Mouse (Mus musculus): ENCODE data around the gene Bod1. TPM values are rescaled to one million over a fixed set of nuclear protein-coding genes. Genes with fewer than 3 reads are reported as not detected.
A peak's percentile ranks its signal among the peaks of the same experiment; 100 is the strongest.

Gene Bod1
- polyA plus RNA-seq, 1 experiment from 2014 or later: 142 TPM

DNA sequence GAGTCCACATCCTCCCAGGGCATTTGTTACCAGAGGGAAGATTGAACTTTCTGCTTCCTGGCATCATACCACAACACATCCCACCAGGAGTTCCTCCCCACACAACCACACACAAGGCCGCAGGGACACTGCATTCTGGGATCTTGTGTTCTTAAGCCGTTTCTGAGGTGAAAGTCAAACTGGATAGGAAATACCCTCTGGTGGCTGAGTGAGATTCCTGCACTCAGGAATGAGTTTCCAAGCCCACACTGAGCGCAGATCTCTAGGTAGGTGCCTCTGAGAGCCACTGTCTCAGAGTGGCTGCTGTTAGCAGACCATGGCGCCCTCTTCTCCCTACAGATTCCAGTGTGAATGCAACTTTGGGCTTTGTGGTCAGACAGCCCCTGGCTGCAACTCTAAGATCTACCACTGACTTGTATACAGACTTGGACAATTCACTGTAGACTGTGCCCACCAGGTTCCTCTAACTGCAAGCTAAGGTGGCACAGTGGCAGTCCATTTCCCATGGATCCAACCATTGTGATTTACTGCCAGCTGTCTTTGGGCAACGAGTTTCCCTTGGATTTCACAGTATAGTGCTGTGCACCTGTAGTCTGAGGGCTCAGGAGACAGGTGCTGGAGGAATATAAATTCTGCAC lies 14.4 kb downstream of the Bod1 start:
- ATAC-seq (ENCODE audit: low read depth): no peak
- H3K4me2 ChIP-seq (ENCODE audit: low read depth, low read length): no peak overlapping the region
- 76% methylated on average over 5 of the region's 5 CpGs for WGBS
- no peaks in the 10 kb centered on the region for H3K9me3 ChIP-seq (ENCODE audit: control insufficient read depth, low read length)
- H3K4me1 ChIP-seq (ENCODE audit: control insufficient read depth, insufficient read depth, low read length): no peaks in the 10 kb centered on the region
- H3K36me3 ChIP-seq (ENCODE audit: control insufficient read depth, insufficient read depth, low read length): no peaks in the 10 kb centered on the region
- no peaks in the 10 kb centered on the region for H3K27me3 ChIP-seq (ENCODE audit: control insufficient read depth, insufficient read depth, low read length)
- H3K9ac ChIP-seq (replicated peaks; ENCODE audit: low read depth, low read length): no peak overlapping the region
- H3K4me3 ChIP-seq (ENCODE audit: low read depth, low read length): no peak overlapping the region
- H3K27ac ChIP-seq (ENCODE audit: low read depth, low read length): no peak overlapping the region

DNA sequence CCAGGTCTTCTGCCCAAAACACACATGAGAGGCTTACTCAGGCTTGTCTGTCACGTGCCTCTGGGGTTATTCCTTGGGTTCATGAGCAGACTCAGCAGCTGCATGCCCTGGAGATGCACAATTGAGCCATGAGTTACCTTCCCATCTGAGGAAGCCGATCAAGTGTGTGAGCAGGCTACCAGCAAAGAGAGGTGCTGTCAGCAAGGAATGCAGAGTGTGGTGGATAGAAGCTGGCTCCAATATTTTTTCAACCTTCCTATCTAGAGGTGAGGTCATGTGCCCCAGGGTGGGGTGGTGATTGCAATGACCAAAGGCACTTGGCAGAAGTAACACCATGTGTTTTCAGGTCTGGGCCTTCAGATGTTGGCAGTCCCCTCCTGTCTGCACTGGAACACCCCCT lies 22.2 kb downstream of the Bod1 start:
- H3K9me3 ChIP-seq (ENCODE audit: control insufficient read depth, low read length): no peaks in the 10 kb centered on the region
- H3K36me3 ChIP-seq (ENCODE audit: control insufficient read depth, insufficient read depth, low read length): no peaks in the 10 kb centered on the region
- no peak overlapping the region for H3K27ac ChIP-seq (ENCODE audit: low read depth, low read length)
- no peaks in the 10 kb centered on the region for H3K27me3 ChIP-seq (ENCODE audit: control insufficient read depth, insufficient read depth, low read length)
- 66% methylated on average over 2 of the region's 2 CpGs for WGBS
- H3K9ac ChIP-seq (replicated peaks; ENCODE audit: low read depth, low read length): no peak overlapping the region
- H3K4me2 ChIP-seq (ENCODE audit: low read depth, low read length): no peak overlapping the region
- no peak for ATAC-seq (ENCODE audit: low read depth)
- no peak overlapping the region for H3K4me3 ChIP-seq (ENCODE audit: low read depth, low read length)
- no peaks in the 10 kb centered on the region for H3K4me1 ChIP-seq (ENCODE audit: control insufficient read depth, insufficient read depth, low read length)

DNA sequence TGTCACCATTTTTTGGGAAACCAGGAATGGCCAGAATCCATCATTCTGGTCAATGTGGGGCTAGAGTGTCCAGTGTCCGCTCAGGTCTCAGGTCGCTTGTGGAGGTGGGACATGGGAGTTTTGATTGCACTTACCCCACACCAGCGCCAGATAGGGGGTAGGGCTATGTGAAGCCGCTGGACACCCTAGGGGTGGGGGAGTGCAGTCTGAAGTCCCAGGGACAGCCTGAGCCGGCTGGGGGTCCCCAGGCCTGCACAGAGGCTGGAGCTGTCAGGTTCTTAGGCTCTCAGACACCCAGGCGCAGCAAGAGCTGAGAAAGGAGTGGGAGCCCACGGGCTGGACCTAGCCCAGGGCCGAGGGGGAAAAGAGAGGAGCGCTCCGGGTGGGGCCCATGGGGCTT lies 24.4 kb downstream of the Bod1 start:
- ATAC-seq (ENCODE audit: low read depth): no peak
- Histone ChIP-seq H3K9ac (replicated peaks; ENCODE audit: low read depth, low read length) (no peak overlapping the region), H3K4me3 (ENCODE audit: low read depth, low read length) (no peak overlapping the region), H3K27me3 (ENCODE audit: control insufficient read depth, insufficient read depth, low read length) (no peaks in the 10 kb centered on the region), H3K4me1 (ENCODE audit: control insufficient read depth, insufficient read depth, low read length) (no peaks in the 10 kb centered on the region), H3K27ac (ENCODE audit: low read depth, low read length) (no peak overlapping the region), H3K9me3 (ENCODE audit: control insufficient read depth, low read length) (no peaks in the 10 kb centered on the region), H3K36me3 (ENCODE audit: control insufficient read depth, insufficient read depth, low read length) (no peaks in the 10 kb centered on the region), H3K4me2 (ENCODE audit: low read depth, low read length) (no peak overlapping the region)
- WGBS: 93% methylated on average over 10 of the region's 10 CpGs

DNA sequence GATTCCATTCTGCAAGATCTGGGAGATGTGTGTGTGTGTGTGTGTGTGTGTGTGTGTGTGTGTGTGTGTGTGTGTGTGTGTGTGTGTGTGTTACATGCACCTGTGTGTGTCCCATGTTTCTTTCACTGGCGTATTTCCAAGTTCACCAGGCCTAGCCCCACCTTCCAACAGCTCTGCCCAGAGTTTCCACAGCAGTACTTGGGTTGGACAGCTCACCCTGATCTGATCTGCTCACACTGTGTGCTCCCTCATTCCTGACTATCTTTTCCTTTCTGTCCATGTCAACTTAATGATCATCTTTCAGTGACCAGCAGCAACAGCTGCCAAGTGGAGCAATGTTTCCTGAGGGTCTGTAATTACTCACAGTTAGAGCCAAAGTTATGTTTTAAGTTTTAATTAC lies 25.1 kb downstream of the Bod1 start:
- Histone ChIP-seq H3K36me3 (ENCODE audit: control insufficient read depth, insufficient read depth, low read length) (no peaks in the 10 kb centered on the region), H3K9ac (replicated peaks; ENCODE audit: low read depth, low read length) (no peak overlapping the region), H3K9me3 (ENCODE audit: control insufficient read depth, low read length) (no peaks in the 10 kb centered on the region), H3K4me2 (ENCODE audit: low read depth, low read length) (no peak overlapping the region), H3K27ac (ENCODE audit: low read depth, low read length) (no peak overlapping the region), H3K27me3 (ENCODE audit: control insufficient read depth, insufficient read depth, low read length) (no peaks in the 10 kb centered on the region), H3K4me3 (ENCODE audit: low read depth, low read length) (no peak overlapping the region), H3K4me1 (ENCODE audit: control insufficient read depth, insufficient read depth, low read length) (no peaks in the 10 kb centered on the region)
- 70% methylated on average over 1 of the region's 1 CpGs for WGBS
- ATAC-seq (ENCODE audit: low read depth): no peak

DNA sequence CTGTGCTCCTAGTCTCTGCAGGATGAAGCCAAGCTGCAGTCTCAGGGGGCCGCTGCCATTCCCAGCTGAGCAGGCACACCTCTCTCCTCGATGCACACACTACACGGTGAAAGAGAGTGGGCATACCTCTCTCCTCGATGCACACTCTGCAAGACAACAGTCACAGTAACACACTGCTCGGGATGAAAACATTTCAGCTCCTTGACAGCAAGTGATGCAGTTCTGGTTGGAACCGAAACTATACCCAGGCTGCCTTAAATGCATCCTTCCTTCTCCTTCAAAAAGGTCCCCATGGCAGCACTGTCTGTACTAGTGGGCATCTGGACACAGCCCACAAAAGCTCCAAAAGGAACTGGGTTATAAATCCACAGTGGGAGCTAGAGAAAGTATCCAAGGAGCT lies 28.6 kb downstream of the Bod1 start:
- Histone ChIP-seq H3K9me3 (ENCODE audit: control insufficient read depth, low read length) (no peaks in the 10 kb centered on the region), H3K4me2 (ENCODE audit: low read depth, low read length) (no peak overlapping the region), H3K27ac (ENCODE audit: low read depth, low read length) (no peak overlapping the region), H3K9ac (replicated peaks; ENCODE audit: low read depth, low read length) (no peak overlapping the region), H3K36me3 (ENCODE audit: control insufficient read depth, insufficient read depth, low read length) (no peaks in the 10 kb centered on the region), H3K27me3 (ENCODE audit: control insufficient read depth, insufficient read depth, low read length) (no peaks in the 10 kb centered on the region), H3K4me3 (ENCODE audit: low read depth, low read length) (no peak overlapping the region), H3K4me1 (ENCODE audit: control insufficient read depth, insufficient read depth, low read length) (no peaks in the 10 kb centered on the region)
- peak; percentile 69; the same call in 1 of the 2 replicates for ATAC-seq (ENCODE audit: low read depth)
- WGBS: 60% methylated on average over 6 of the region's 6 CpGs

DNA sequence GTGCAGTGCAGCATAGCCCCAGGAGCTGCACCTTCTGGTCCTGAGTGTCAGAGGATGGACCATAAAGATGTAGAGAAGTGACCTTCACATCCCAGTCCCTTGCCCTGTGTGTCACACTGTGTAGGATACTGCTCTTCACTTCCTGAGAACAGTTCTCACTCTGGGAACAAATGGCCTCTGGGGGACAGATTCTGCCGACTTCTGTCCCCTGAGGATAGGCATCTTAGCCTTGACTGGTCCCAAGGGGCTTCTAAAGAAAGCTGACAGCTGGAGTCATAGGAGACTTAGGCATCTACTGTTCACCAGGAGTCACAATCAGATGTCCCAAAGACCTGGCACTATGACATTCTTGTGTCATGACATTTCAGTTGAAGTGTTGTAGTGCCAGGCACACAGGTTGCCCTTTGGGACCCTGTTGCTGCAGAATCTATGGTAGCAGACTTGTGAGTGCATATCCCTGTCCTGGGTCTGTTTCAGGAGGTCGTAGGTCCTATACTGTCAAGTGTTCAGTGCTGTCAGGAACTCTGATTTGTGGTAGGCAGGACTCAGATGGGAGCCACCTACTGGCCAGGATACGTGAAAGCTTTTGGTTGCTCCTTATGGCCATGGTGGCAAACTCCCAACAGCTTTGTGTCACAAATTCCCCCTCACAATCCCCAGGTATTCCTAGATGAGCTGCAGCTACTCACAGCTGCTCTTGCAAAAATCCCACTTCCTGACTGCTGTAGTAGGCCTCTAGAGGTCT lies 30.4 kb downstream of the Bod1 start:
- H3K9ac ChIP-seq (replicated peaks; ENCODE audit: low read depth, low read length): no peak overlapping the region
- H3K4me3 ChIP-seq (ENCODE audit: low read depth, low read length): no peak overlapping the region
- H3K9me3 ChIP-seq (ENCODE audit: control insufficient read depth, low read length): no peaks in the 10 kb centered on the region
- H3K27ac ChIP-seq (ENCODE audit: low read depth, low read length): no peak overlapping the region
- no peak overlapping the region for H3K4me2 ChIP-seq (ENCODE audit: low read depth, low read length)
- no peak for ATAC-seq (ENCODE audit: low read depth)
- no peaks in the 10 kb centered on the region for H3K27me3 ChIP-seq (ENCODE audit: control insufficient read depth, insufficient read depth, low read length)
- no peaks in the 10 kb centered on the region for H3K4me1 ChIP-seq (ENCODE audit: control insufficient read depth, insufficient read depth, low read length)
- 42% methylated on average over 3 of the region's 3 CpGs for WGBS
- H3K36me3 ChIP-seq (ENCODE audit: control insufficient read depth, insufficient read depth, low read length): no peaks in the 10 kb centered on the region

DNA sequence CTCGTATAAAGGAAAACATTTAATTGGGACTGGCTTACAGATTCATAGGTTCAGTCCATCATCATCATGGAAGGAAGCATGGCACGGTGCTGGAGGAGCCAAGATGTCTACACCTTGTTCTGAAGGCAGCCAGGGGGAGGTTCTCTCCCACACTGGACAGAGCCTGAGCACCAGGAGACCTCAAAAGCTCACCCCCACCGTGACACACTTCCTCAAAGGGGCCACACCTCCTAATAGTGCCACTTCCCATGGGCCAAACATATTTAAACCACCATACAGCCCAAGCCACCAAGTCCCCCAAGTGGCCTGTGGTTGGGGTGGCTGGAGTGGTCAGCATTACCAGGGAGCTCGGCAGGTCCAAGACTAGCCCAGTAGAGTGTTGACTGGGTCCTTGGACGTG lies 31.5 kb downstream of the Bod1 start:
- no peak for ATAC-seq (ENCODE audit: low read depth)
- Histone ChIP-seq H3K27me3 (ENCODE audit: control insufficient read depth, insufficient read depth, low read length) (no peaks in the 10 kb centered on the region), H3K4me3 (ENCODE audit: low read depth, low read length) (no peak overlapping the region), H3K4me1 (ENCODE audit: control insufficient read depth, insufficient read depth, low read length) (no peaks in the 10 kb centered on the region), H3K36me3 (ENCODE audit: control insufficient read depth, insufficient read depth, low read length) (no peaks in the 10 kb centered on the region), H3K4me2 (ENCODE audit: low read depth, low read length) (no peak overlapping the region), H3K9me3 (ENCODE audit: control insufficient read depth, low read length) (no peaks in the 10 kb centered on the region), H3K27ac (ENCODE audit: low read depth, low read length) (no peak overlapping the region), H3K9ac (replicated peaks; ENCODE audit: low read depth, low read length) (no peak overlapping the region)
- whole genome bisulfite sequencing: 82% methylated on average over 5 of the region's 5 CpGs

DNA sequence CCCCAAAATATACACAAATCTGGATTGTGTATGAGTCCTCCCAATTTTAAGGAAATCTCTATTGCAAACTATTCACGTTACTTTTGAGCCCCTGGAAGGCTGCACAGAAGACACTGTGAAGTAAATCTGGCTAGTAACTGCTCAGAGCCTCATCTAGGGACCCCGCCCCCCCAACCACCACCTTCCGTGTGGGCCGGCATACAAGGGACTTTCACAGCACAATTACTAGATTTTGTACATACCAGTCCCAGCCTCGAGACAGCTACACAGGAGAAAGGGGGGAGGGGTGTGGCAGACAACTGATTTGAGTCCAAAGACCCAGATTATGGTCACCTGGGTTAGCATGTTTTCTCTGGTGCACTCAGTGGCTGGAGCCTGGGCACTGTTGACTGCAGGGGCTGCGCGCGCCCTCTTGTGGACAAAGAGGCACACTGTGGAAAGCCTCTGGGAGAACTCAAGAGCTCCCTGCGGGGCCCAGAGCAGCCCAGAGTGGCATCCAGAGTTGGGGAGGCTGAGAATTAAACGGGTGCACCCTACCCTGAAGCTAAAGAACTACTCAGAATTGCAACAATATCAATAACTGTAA lies 33.8 kb downstream of the Bod1 start:
- WGBS: 33% methylated on average over 10 of the region's 10 CpGs
- H3K27me3 ChIP-seq (ENCODE audit: control insufficient read depth, insufficient read depth, low read length): no peaks in the 10 kb centered on the region
- H3K36me3 ChIP-seq (ENCODE audit: control insufficient read depth, insufficient read depth, low read length): no peaks in the 10 kb centered on the region
- H3K4me2 ChIP-seq (ENCODE audit: low read depth, low read length): no peak overlapping the region
- H3K9ac ChIP-seq (replicated peaks; ENCODE audit: low read depth, low read length): no peak overlapping the region
- H3K9me3 ChIP-seq (ENCODE audit: control insufficient read depth, low read length): no peaks in the 10 kb centered on the region
- peak; percentile 69; the same call in 1 of the 2 replicates for ATAC-seq (ENCODE audit: low read depth)
- H3K4me1 ChIP-seq (ENCODE audit: control insufficient read depth, insufficient read depth, low read length): no peaks in the 10 kb centered on the region
- no peak overlapping the region for H3K27ac ChIP-seq (ENCODE audit: low read depth, low read length)
- no peak overlapping the region for H3K4me3 ChIP-seq (ENCODE audit: low read depth, low read length)

DNA sequence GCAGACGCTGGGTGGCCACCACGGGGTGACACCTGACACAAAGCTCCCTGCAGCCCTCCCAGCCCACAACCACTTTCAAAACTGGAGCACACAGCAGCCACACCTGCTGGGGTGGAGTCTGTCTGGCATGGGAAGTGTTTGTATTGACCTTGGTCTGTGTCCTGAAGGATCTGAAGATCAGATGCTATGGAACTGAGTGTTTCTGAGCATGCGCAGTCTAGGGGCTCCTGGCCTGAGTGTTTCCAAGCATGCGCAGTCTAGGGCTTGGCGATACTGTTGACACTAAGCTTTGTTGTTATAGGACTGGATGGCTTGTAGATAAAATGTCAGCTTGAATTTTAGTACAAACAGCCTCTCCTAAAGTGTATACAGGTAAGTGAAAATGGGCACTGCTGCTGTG lies 43.0 kb downstream of the Bod1 start:
- H3K4me1 ChIP-seq (ENCODE audit: control insufficient read depth, insufficient read depth, low read length): no peaks in the 10 kb centered on the region
- ATAC-seq (ENCODE audit: low read depth): no peak

More for the DNA sequence above, 43.0 kb downstream of the Bod1 start:
- Histone ChIP-seq H3K9me3 (ENCODE audit: control insufficient read depth, low read length) (no peaks in the 10 kb centered on the region), H3K9ac (replicated peaks; ENCODE audit: low read depth, low read length) (no peak overlapping the region), H3K27ac (ENCODE audit: low read depth, low read length) (no peak overlapping the region), H3K4me2 (ENCODE audit: low read depth, low read length) (no peak overlapping the region), H3K27me3 (ENCODE audit: control insufficient read depth, insufficient read depth, low read length) (no peaks in the 10 kb centered on the region), H3K36me3 (ENCODE audit: control insufficient read depth, insufficient read depth, low read length) (no peaks in the 10 kb centered on the region), H3K4me3 (ENCODE audit: low read depth, low read length) (no peak overlapping the region)
- 93% methylated on average over 5 of the region's 5 CpGs for whole genome bisulfite sequencing

Measured in neural tube, embryonic 14.5 days (tissue).